Mouse (Mus musculus) intestine, embryonic 16.5 days (tissue): ENCODE measurements at regions not wholly inside any gene's neighbourhood (a gene's known extent, or its start where the extent isn't known, plus 50 kb on each side); places are given as distances from the start of the nearest gene placed in this dataset.

ENCODE experiments used
- ATAC-seq: fragments of 200-750 bp; cut with Nextera tagmentation; 2 replicates; pipeline ENCODE4 v1.8.0; 2017; ENCODE audit warnings: moderate TSS enrichment, moderate library complexity
- H3K27ac ChIP-seq: fragments of 300-500 bp; sonication (generic); 2 replicates; pipeline ENCODE4 v1.5.1; 2014; ENCODE audit warnings: mild to moderate bottlenecking, low read length
- H3K27me3 ChIP-seq: fragments of 300-500 bp; sonication (generic); replicated peaks from 2 replicates; pipeline ENCODE4 v1.6.1; 2014; ENCODE audit warnings: low read length, control low read depth, mixed read lengths; ENCODE audit not compliant: control insufficient read depth, insufficient read depth
- H3K36me3 ChIP-seq: fragments of 300-500 bp; sonication (generic); 2 replicates; pipeline ENCODE4 v1.6.1; 2014; ENCODE audit warnings: low read length, control low read depth; ENCODE audit not compliant: control insufficient read depth, insufficient read depth
- H3K4me1 ChIP-seq: fragments of 300-500 bp; sonication (generic); 2 replicates; pipeline ENCODE4 v1.6.1; 2014; ENCODE audit warnings: low read length, control low read depth, mixed read lengths; ENCODE audit not compliant: control insufficient read depth, insufficient read depth
- H3K4me2 ChIP-seq: fragments of 300-500 bp; sonication (generic); 2 replicates; pipeline ENCODE4 v1.6.1; 2014; ENCODE audit warnings: low read depth, low read length, control low read depth
- H3K4me3 ChIP-seq: fragments of 300-500 bp; sonication (generic); 2 replicates; pipeline ENCODE4 v1.5.1; 2014; ENCODE audit warnings: mild to moderate bottlenecking, low read length
- H3K9ac ChIP-seq: fragments of 300-500 bp; sonication (generic); 2 replicates; pipeline ENCODE4 v1.6.1; 2014; ENCODE audit warnings: low read depth, low read length
- H3K9me3 ChIP-seq: fragments of 300-500 bp; sonication (generic); 2 replicates; pipeline ENCODE4 v1.6.1; 2016; ENCODE audit warnings: low read length, control low read depth; ENCODE audit not compliant: control insufficient read depth
- WGBS: fragments of 180-500 bp; shearing (Covaris S2); extraction: QIAGEN DNeasy Blood & Tissue Kit; methylation state at CpG from one replicate; pipeline ENCODE4 v1.1.7; 2014; 5-methylcytosine and 5-hydroxymethylcytosine counted together

DNA sequence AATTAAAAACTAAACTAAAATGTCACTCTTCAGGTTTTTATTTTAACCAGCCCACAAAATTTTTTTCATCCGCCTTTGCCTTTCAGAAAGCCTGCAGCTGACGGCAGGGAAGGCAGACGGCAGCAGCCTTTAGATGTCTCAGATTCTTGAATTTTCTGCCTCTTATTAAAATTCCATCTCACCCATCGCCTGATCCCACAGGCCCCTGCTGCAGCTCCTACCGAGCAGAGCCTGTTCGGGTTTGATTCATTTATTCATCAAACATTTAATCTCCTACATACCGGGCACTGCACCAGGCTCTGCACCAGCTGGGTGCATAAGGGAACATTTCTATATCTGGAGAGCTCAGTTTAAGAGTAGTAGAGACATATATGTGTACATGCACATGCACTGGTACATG, 72.8 kb upstream of the Ldb2 start:
- Histone ChIP-seq H3K27me3 (no peaks in the 10 kb centered on the region), H3K4me1 (no peaks in the 10 kb centered on the region), H3K9me3 (no peaks in the 10 kb centered on the region), H3K4me3 (no peak overlapping the region), H3K36me3 (no peaks in the 10 kb centered on the region), H3K27ac (no peak overlapping the region), H3K9ac (no peak overlapping the region), H3K4me2 (no peak overlapping the region)
- WGBS, result 53% methylated on average over 7 of the region's 7 CpGs
- ATAC-seq, result no peak

DNA sequence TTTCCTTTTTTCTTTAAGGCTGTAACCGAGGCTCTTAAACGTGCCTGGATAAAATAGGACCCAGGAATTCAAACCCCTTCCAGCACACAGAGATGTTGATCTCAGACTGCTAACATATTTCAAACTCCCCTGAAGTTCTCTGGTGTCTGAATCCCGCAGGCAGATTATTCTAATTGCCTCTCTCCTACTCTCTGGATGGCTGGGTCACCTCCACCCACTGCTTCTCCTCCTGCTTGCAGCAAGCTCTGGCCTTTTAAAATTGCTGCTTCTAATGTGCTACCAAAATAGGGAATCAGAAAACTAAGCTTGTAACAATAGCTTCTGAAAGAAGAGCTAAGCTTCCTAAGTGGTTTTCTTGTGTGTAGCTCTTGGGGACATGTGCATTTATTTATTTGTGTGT, 64.4 kb upstream of the Ldb2 start:
- no peak overlapping the region for H3K9ac ChIP-seq
- no peaks in the 10 kb centered on the region for H3K27me3 ChIP-seq
- WGBS, result 42% methylated on average over 3 of the region's 3 CpGs
- H3K4me1 ChIP-seq, result no peaks in the 10 kb centered on the region
- no peak for ATAC-seq
- no peak overlapping the region for H3K27ac ChIP-seq
- H3K9me3 ChIP-seq, result no peaks in the 10 kb centered on the region
- no peaks in the 10 kb centered on the region for H3K36me3 ChIP-seq
- no peak overlapping the region for H3K4me3 ChIP-seq
- no peak overlapping the region for H3K4me2 ChIP-seq

DNA sequence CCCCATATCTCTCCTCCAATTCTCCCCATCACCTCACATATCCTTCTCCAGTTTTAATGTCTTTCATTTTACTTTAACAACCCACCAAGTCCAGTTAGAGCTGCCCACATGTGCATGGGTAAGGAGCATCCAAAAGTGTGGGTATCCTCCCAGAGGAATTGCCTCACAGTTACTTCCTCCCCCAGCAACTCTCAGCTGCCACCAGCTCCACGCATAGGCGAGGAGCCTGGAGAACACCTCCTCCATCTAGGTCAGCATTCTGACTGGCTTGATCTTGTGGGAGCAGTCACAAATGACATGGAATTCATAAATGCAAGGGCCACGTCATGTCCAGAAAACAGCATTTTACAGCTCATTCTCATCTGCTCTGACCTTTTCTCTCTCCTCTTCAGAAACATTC, 63.9 kb upstream of the Ldb2 start:
- H3K27ac ChIP-seq, result no peak overlapping the region
- ATAC-seq, result no peak
- H3K4me3 ChIP-seq, result no peak overlapping the region
- no peaks in the 10 kb centered on the region for H3K27me3 ChIP-seq
- no peaks in the 10 kb centered on the region for H3K4me1 ChIP-seq
- H3K4me2 ChIP-seq, result no peak overlapping the region
- no peaks in the 10 kb centered on the region for H3K9me3 ChIP-seq
- no peak overlapping the region for H3K9ac ChIP-seq
- no peaks in the 10 kb centered on the region for H3K36me3 ChIP-seq
- WGBS, result 76% methylated on average over 3 of the region's 3 CpGs

DNA sequence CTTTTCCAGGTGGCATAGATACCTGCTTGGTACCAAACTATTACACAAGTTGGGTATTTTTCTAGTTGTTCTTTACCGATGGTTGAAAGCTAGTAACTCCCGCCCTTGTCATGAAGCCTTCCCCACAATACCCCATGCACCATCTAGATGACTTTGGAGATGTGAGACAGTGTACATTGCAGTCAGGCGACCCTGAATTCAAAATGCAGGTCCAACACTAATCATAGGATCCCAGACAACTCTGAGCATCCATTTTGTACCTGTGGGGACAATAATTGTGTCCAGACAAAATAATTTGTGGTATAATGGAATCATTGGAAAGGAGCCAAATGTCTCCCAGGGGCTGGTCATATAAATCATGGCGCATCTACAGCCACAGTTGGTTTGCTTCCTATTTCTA, 54.7 kb upstream of the Ldb2 start:
- Histone ChIP-seq H3K4me3 (no peak overlapping the region), H3K4me1 (no peaks in the 10 kb centered on the region), H3K27ac (no peak overlapping the region), H3K27me3 (no peaks in the 10 kb centered on the region), H3K9me3 (no peaks in the 10 kb centered on the region), H3K9ac (no peak overlapping the region), H3K4me2 (no peak overlapping the region), H3K36me3 (no peaks in the 10 kb centered on the region)
- no peak for ATAC-seq
- WGBS, result 85% methylated on average over 4 of the region's 4 CpGs
